Mouse (Mus musculus) cerebellum, adult 18-20 months (tissue): ENCODE data around the gene Ifnk.

Experiments used
- DNase-seq, 2 experiments: peaks; one replicate each; pipeline ENCODE4 v3.0.0; 2021

Ifnk gene

DNA sequence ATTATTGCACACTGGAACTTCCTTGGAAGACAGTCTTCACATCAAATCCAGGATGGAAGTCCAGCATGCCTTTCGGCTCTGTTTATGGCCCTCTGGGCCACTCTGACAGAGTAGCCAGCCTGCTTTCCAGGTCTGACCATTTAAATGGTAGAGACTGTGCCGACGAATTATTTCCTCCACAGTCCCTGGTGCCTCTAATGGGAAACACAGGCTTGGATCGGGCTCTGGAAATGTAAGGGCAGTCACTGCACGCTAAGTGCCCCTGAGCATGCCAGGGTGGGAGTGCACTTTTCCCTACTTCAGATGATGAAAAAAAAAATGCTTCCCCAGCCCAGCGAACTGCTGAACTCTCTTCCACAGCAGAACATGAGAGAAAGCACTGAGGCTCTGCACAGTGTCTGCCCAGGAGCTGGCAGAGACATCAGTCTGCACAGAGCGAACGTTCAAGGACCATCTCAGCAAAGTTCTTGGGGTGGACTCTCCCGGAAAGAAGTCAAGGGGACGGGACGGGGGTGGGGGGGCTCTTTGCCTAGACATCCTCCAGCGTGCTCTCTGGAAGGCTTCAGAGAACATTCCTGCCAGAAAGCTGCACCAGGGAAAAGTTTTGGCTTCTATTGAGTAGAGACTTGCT, 8.3 kb upstream of the Ifnk start:
- DNase-seq = no peak

DNA sequence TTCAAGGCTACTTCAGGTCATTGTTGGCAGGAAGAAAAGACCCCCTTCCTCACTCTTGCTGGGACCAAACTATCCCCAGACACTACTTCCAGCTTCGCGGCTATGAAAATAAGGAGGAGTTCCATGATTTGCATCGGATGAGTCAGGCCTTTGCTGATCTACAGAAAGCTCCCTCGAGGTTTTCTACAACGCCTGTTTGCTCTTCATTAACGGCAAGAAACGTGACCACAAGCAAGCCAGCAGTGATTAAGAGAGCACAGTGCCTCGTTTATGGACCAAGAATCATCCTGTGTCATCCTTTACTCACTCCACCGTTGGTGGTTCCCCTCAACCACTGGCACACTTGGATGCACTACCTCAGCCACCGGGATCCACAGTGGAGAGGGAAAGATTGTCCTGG, 6.1 kb upstream of the Ifnk start:
- no peak for DNase-seq

DNA sequence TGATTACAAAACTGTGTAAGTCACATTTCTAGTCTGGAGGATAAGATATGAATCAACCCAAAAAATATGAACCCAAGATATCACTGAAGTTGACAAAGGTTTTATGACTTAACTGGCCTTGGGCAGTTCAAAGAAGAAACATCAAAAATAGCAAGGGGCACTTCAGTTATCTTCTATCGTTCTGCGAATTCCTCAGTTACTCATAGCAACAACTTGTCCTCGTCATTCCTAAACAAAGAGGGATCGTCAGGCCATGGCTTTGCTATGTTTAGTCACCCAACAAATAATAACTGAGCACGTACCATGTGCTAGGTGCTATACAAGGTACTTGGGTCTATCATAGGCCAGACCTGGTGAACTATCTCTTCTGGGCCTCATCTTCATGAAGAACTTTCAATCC, 5.3 kb upstream of the Ifnk start:
- no peak for DNase-seq

DNA sequence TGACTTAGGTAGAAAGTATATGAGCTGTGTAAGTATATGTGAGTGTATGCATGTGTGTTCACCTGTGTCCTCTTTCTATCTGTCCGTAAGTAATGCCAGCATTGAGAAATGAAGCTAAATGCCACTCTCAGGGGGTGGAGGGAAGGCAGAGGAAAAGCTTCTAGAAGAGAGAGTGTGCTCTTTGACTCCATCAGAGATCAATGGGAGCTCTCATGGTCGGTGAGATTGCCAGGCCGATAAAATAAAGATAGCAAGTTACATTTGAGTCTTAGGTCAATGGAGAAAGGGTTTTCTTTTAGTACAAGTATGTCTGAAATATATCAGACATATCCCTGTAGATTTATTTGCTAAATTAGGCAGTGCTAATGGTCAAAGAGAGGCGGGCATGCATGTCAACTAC, 3.5 kb upstream of the Ifnk start:
- DNase-seq = no peak

DNA sequence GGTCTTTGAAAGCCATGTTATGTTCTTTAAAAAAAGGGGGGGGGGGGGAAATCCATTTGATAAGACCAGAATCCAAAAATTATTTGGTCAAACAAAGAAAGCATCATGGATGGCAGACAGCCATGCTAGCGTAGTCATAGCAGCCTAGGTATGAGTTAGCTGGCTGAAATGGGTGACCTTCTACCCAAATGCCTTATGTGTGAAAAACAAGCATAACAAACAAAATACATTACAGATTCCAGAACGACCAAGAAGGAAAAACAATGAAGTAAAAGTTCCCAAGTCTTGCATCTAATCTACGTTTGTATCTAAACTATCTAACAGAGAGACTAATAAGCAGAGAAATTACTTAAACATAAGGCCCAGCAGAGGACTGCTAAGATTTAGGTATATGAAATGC, 1.1 kb upstream of the Ifnk start:
- no peak for DNase-seq

DNA sequence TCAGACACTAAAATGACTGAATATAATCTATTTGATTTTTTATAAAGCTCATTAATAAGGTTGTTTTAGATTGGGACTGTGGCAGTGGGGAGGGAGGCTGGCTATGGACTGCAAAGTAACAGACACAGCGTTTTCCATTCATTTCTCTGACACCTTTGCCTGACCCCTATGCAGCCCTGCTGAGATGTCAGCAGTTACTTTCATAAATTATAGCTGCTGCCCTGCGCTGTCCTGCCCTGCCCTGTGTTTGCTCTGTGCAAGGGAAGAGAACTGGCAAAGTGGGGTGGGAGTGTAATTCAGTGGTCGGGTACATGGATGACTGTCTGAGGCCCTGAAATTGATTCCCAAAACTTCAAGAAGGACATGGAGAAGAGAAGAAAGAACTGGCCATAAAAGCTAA, 2.2 kb downstream of the Ifnk start:
- DNase-seq = no peak

DNA sequence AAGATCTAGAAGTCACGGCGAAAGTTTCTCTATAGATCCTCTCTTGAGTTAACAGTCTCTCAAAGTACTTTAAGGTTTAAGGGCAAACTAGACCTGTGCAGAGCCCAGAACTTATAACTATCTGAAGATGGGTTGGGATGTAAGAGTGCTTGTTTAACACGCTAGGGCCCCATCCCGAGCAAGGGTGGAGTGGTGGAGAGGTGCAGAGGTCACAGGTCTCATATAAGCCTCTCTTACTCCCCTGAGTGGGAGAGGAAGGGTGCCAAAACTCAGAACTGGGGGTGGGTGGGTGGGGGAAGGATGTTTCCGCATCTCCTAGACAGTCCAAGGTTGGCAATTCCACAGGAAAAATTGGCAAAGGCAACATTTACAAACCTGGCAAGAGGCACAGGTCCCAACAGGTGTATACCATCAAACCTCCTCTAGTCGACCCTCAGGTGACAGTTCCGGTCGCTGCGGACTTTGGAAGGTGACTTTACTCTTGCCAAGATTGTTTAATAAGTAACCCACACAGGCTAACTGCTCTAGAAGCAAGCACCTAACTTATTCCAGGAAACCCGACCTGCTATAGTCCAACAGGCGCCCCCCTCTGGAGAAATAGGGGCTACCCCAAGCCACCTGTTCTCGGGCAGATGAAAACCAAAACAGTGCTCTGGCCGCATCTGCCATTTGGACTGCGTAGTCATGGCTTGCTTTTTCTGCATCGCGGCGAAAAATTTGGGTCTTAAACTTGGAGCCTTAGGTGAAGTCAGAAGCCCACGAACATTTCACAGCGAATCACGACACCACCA, 3.5 kb downstream of the Ifnk start:
- DNase-seq = no peak

DNA sequence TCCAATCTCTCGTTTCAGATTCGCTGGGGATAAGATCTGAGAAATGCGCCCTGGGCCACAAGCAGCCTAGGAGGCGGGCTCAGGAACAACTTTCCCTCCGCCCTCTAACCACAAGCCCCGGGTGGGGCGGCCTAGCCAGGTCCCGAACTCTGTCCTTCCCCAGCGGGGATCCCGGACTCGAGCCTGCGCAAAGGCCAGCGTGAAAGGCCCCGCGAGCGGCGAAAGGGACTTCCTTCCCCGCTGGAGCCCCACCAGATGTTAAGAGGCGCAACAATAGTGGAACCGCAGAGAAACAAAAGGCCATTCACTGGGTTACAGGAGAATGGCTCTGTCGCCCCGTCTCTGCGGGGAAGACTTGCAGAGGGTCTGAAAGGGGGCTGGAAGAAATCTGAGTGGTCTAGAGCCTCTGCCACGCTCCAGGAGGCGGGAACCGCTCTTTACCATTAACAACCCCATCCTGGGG, 4.3 kb downstream of the Ifnk start:
- DNase-seq = peak; percentile 12 to 15

DNA sequence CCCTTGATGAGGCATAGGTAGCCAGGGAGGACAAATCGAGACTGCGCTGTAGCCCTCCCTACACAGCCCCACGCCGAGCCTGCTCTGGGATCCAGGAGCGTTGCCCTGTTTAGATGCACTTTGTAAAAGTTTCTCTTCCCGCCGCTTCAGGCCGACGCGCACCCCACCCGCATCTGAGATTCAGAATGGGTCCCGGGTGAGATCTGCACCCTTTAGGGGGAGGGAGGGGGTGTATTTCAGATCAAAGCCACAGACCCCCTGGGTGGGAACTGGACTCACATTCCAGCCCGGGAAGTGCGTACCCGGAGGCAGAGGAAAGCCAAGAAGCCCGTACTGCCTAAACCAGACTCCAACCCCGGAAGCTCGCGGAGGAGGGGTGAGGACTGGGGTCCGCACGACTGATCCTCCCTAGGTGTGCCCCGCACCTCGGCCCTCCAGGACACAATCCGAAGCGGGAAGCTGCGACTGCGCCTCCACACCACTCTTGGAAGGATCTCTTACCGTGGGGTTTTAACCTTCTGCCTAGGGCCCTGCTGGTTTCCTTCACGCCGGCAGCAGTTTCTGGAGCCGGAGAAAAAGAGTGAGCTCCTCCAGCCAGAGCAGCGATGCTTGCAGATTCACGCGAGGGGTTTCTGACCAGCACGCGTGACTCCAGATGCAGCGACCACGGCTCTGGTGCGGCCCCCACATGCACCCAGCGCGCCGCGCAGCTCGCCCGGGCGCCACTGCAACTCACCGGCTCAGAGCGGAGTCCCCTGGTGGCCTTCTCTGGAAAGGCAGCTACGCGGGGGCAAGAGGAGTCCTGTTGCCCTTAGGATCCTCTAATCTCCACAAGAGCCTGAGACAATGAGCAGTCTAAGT, 5.1 kb downstream of the Ifnk start, which contains the start of gene Mob3b:
TSS of gene Mob3b (minus strand) at position 734 of the 861 bp plus-strand sequence.
- DNase-seq = peak; percentile 62 to 72

DNA sequence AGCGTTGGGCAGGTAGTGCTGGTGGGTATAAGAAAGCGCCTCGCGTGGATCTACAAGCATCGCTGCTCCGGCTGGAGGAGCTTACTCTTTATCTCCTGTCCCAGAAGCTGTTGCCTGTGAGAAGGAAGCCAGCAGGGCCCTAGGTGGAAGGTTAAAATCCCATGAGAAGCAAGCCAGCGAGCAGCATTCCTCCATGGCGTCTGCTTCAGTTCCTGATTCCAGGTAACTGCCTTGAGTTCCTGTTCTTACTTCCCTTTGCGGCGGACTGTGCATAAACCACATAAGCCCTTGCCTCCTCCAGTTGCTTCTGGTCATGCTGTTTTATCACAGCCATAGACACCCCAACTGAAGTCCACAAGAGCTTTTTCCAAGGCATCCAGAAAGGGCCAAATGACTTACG, 6.0 kb downstream of the Ifnk start:
- DNase-seq = no peak

DNA sequence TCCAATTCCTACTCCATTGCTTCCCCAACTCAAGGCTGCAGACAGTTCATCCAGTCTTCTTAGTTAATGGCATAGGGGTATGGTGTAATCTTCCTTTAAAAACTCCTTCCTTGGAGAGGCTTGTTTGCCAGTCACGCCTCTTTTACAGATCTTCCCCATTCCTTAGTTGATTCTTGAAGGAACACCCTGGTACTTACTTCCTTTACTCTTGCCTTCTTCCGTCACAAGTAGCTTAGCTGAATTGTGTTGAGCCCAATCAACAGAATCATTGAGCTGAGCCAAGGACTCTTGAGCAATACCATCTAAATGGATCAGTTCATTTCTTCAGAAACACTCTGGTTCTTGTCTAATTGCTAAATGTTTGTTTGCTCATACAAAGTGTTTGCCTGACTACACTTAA, 13.4 kb downstream of the Ifnk start:
- no peak for DNase-seq

DNA sequence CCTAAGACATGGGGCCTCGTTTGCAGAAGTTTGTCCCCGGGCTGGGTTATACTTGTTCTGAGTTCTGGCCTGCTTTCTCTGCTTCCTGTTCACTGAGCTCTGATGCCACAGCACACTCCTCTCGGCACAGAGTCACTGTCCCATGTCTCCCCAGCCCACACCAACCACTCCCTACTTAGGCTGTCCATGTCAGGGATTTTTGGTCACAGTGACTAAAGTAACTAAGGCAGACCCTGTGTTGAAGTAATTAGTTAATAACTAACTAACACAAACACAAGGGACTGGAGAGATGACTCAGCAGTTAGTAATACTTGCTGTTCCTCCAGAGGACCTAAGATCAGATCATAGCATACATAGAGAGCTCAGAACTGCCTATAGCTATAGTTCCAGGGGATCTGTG, 14.1 kb downstream of the Ifnk start:
- DNase-seq = no peak

DNA sequence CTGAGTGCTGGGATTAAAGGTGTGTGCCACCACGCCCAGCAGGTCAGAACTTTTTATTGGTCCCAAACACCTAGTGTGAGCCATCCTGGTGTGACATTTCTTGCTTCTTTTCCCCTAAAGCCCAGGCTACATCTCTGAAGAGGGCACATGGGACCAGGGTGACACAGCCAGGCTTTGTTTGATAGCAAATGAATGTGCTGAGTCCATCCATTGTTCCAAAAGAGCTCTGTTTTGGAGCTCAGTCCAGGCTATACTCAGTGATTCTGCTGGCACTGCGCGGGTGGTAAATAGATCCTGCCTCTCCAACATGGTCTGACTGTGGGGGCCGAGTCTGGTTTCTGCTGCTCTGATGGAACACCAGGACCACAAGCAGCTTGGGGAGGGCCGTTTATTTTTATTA, 16.0 kb downstream of the Ifnk start:
- no peak for DNase-seq

DNA sequence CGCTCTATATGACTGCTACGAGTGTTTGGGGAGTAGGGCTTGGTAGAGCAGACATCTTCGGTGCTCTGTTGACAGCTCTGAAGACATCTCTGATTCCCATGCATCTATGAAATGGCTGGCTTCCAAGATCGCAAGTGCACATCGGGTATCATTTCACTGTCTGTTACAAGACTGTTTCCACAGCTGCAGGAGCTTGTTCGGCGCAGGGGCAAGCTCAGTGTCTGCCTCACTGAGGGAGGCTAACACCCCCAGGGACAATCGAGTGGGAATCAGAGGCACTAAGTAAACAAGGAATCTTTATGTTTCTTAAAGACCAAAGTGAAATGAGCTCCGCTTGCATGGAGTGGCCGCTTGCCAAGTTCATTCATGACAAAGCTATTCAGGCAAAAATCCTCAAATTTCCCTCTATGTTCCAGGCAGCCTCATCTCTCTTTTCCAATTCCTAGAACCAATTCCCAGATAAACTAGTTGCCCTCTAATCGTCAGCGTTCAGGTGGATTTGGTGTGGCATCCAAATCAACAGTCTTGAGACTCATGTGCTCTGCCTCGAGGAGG, 17.8 kb downstream of the Ifnk start:
- no peak for DNase-seq

DNA sequence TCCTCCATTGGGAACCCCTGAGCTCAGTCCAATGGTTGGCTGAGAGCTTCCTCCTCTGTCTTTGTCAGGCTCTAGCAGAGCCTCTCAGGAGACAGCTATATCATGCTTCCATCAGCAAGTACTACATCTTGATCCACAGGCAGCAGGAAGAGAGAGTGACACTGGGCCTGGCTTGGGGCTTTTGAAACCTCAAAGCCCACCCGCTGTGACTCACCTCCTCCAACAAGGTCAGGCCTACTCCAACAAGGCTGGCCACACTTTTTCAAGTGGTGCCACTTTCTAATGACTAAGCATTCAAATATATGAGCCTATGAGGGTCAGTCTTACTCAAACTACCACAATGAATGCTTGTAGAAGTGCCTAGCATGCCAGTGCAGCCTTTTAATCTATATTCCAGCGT, 20.6 kb downstream of the Ifnk start:
- no peak for DNase-seq

DNA sequence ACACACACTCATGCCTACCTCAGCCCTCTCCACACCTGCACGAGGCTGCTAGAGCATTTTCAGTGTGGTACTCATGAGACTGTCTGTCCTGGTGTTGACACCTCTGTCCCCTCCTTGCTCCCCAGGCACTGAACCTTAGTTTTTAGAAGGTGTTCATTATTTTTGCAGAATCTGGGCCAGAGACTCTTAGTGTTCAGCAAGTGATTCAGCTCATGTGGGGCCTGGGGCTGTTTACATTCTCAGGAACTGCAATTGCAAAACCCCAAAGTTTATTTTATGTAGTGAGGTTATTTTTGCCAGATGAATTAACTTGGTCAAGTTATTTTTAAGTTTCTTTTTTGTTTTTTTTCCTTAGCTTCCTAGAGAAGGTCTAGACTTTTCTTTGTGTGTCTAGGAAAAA, 21.7 kb downstream of the Ifnk start:
- DNase-seq = no peak

DNA sequence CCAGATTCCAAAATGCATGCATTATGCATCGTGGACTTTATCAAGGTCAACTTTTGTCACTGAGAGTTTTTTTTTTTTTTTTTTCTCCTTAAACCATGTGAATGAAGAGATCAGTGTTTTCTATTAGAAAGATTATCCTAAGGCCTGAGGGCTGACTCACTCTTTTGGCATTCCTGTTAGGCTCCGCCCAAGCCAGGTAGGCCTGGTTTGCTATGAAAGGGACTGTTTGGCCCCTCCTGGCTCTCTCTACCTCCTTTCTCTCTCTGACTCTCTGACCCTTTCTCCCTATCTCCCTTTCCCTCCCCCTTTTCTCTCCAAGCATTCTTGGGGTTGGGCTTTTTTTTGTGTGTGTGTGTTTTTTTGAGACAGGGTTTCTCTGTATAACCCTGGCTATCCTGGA, 23.7 kb downstream of the Ifnk start:
- no peak for DNase-seq

DNA sequence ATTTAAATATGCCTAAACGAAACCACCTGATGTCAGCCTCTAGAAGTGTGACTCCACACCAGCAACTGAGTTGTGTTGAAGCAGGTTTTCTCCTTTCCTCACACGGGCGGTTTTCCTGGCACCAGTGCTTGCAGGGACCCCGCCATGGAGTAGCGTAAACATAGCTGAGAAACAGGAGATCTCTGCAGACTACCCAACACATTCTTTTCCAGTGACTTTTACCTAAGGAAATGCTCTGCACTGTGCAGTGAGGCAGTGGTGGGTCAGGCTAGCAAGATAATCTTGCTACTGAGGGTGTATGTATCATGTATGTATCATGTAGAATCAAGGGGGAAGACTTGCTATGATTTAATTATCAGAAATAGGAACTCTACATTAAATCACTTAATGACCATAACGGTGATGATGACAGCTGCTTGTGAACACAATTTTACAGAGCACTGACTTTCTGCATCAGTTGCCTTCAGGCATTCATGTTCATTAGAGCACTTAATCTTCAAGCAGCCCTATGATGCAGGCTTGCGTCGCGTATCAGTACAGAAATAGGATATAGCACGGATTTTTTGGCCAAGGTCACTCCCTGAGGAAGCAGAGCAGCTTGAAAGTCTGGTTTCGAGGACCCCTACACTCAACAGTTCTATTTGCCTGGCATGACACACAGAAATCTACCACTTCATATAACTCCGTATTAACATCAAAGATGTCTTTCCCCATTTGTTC, 26.2 kb downstream of the Ifnk start:
- no peak for DNase-seq

DNA sequence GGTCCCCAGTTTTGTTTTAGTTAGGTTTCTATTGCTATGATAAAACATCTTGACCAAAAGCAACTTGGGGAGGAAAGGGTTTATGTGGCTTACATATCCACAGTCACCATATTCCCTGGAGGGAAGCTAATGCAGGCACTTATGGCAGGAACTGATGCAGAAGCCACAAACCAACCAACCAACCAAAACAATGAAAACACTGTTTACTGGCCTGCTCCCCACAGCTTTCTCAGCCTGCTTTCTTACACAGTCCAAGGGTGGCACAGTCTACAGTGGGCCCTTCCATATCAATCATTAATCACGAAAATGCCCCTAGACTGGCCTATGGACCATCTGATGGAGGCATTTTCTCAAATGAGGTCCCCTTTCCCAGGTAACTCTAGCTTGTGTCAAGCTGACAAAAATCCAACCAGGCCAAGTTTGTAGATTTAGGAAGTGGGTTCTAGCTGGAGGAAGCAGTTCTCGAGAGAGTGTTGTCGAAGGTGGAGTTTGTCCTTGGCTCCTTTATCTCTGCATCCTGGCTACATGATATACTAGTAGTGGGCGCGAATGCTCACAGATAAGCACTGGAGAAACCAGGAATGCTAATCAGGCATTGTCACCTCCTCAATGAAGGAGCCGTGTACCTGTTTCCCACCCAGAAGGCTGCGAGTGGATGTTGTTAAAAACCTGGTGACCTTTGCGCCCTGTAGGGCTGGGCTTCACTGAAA, 35.9 kb downstream of the Ifnk start:
- DNase-seq = no peak

DNA sequence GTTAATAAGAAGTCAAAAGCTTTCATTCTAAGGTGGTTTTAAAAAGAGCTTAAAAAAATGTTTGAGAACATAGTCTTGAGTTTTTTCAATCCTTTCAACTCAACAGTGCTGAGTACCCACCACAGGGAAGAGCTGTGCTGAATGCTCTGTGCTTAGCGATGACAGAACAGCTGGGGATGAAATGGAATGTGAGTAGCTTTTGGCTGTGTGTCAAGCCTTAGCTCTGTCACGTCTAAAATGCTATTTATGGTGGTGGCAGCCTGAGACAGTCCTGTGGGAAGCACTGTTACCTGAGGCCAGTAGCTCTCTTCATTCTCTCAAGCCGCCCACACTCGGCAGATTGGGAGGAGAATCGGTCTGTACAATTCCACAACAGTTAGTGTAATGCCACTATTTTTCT, 37.9 kb downstream of the Ifnk start:
- no peak for DNase-seq

DNA sequence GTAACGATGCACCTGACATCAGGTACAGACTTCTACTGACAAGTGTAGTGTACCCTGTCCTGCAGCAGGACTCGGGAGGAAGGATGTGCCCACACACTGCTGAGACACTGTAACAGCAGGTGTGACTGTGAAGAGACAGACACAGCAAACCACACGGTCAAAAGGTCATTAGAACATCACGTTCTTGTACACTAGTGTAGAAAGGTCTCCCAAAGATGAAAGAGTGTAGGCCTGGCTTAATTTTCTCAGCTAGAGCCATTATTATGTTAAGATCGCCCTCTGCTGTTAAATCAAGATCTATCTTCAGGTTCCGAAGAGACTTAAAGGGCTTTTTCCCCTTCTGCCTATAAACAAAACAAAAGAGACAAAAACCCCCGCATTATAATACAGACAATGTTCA, 40.9 kb downstream of the Ifnk start:
- DNase-seq = no peak

DNA sequence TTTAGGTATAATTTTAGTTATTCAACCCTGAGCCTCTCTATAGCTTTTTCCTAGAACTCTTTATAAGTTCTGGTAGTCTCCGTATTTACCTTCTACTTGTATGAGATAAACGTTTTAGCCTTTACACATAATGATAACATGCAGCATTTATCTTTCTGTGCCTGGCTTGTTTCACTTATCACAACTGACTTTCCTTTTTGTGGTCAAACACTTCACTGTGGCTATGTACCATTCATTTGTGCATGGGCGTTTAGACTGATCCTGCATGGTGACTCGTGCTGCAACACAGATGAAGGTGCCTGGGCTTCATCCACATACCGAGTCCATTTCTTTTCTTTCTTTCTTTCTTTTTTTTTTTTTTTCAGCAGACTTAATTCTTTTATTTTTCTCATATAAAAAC, 49.8 kb downstream of the Ifnk start:
- no peak for DNase-seq
